Mouse (Mus musculus) intestine, embryonic 15.5 days (tissue): Measurements from ENCODE around the gene Ncoa3. TPM values are rescaled to one million over a fixed set of nuclear protein-coding genes. Genes with fewer than 3 reads are reported as not detected.
A peak's percentile ranks its signal among the peaks of the same experiment; 100 is the strongest.

Source experiments
- ATAC-seq: fragments of 200-750 bp; cut with Nextera tagmentation; 2 replicates; pipeline ENCODE4 v1.8.0; 2017; ENCODE audit warnings: moderate TSS enrichment, moderate library complexity
- H3K27ac ChIP-seq: fragments of 300-500 bp; sonication (generic); 2 replicates; pipeline ENCODE4 v1.5.1; 2015; ENCODE audit warnings: mild to moderate bottlenecking, inconsistent platforms
- H3K27me3 ChIP-seq: fragments of 300-500 bp; sonication (generic); replicated peaks from 2 replicates; pipeline ENCODE4 v1.6.1; 2015; ENCODE audit warnings: inconsistent platforms
- H3K36me3 ChIP-seq: fragments of 300-500 bp; sonication (generic); 2 replicates; pipeline ENCODE4 v1.6.1; 2015; ENCODE audit warnings: inconsistent platforms
- H3K4me1 ChIP-seq: fragments of 300-500 bp; sonication (generic); replicated peaks from 2 replicates; pipeline ENCODE4 v1.6.1; 2015; ENCODE audit warnings: inconsistent platforms
- H3K4me2 ChIP-seq: fragments of 300-500 bp; sonication (generic); replicated peaks from 2 replicates; pipeline ENCODE4 v1.6.1; 2015; ENCODE audit warnings: mild to moderate bottlenecking, inconsistent platforms
- H3K4me3 ChIP-seq: fragments of 300-500 bp; sonication (generic); replicated peaks from 2 replicates; pipeline ENCODE4 v1.5.1; 2015; ENCODE audit warnings: inconsistent platforms
- H3K9ac ChIP-seq: fragments of 300-500 bp; sonication (generic); 2 replicates; pipeline ENCODE4 v1.6.1; 2015; ENCODE audit warnings: inconsistent platforms
- H3K9me3 ChIP-seq: fragments of 300-500 bp; sonication (generic); 2 replicates; pipeline ENCODE4 v1.6.1; 2016; ENCODE audit warnings: inconsistent platforms
- WGBS: fragments of 180-500 bp; shearing (Covaris S2); methylation state at CpG from one replicate; pipeline ENCODE4 v1.1.7; 2015; 5-methylcytosine and 5-hydroxymethylcytosine counted together
- polyA plus RNA-seq: library from polyadenylated mRNA; unstranded; fragments of >200 nt; fragmentation: Nextera tagmentation; extraction: Ambion mirVana; gene quantifications from 2 replicates; pipeline ENCODE4 v1.2.1, GENCODE M21; 2015

The Ncoa3 gene
- polyA plus RNA-seq, 1 experiment from 2014 or later, result 10.8 TPM

GRCm38 (mm10) chr2:165996130-165996529 lies 3.7 kb downstream of the Ncoa3 start:
- no peak overlapping the region for H3K4me3 ChIP-seq
- 83% methylated on average over 4 of the region's 4 CpGs for WGBS
- peaks cover 14% of the 10 kb centered on the region; the same call in 1 of the 2 replicates for H3K4me1 ChIP-seq

GRCm38 (mm10) chr2:165997256-165997967 lies 5.0 kb downstream of the Ncoa3 start:
- H3K9me3 ChIP-seq, result no peaks in the 10 kb centered on the region
- WGBS, result 91% methylated on average over 8 of the region's 8 CpGs
- no peak for ATAC-seq
- no peak overlapping the region for H3K4me2 ChIP-seq
- peaks cover 14% of the 10 kb centered on the region; the same call in 1 of the 2 replicates for H3K4me1 ChIP-seq
- no peaks in the 10 kb centered on the region for H3K27me3 ChIP-seq
- no peak overlapping the region for H3K27ac ChIP-seq
- no peak overlapping the region for H3K4me3 ChIP-seq
- H3K9ac ChIP-seq, result no peak overlapping the region
- H3K36me3 ChIP-seq, result no peaks in the 10 kb centered on the region

More at GRCm38 (mm10) chr2:165996130-165996529, 3.7 kb downstream of the Ncoa3 start:
- Histone ChIP-seq H3K9me3 (no peaks in the 10 kb centered on the region), H3K27ac (no peak overlapping the region), H3K36me3 (no peaks in the 10 kb centered on the region), H3K4me2 (no peak overlapping the region), H3K27me3 (no peaks in the 10 kb centered on the region), H3K9ac (no peak overlapping the region)
- ATAC-seq, result no peak

GRCm38 (mm10) chr2:165998969-165999368 lies 6.5 kb downstream of the Ncoa3 start:
- WGBS, result 45% methylated on average over 4 of the region's 4 CpGs
- no peaks in the 10 kb centered on the region for H3K36me3 ChIP-seq
- H3K4me3 ChIP-seq, result no peak overlapping the region
- no peak overlapping the region for H3K9ac ChIP-seq
- no peaks in the 10 kb centered on the region for H3K27me3 ChIP-seq
- no peak overlapping the region for H3K27ac ChIP-seq
- H3K4me1 ChIP-seq, result peaks cover 8% of the 10 kb centered on the region; the same call in 1 of the 2 replicates
- H3K9me3 ChIP-seq, result no peaks in the 10 kb centered on the region
- no peak for ATAC-seq
- no peak overlapping the region for H3K4me2 ChIP-seq

GRCm38 (mm10) chr2:165999790-166000189 lies 7.4 kb downstream of the Ncoa3 start:
- no peak for ATAC-seq
- H3K4me3 ChIP-seq, result no peak overlapping the region
- no peak overlapping the region for H3K4me2 ChIP-seq
- H3K4me1 ChIP-seq, result peaks cover 7% of the 10 kb centered on the region; the same call in 1 of the 2 replicates
- H3K27ac ChIP-seq, result no peak overlapping the region
- no peaks in the 10 kb centered on the region for H3K27me3 ChIP-seq
- H3K36me3 ChIP-seq, result no peaks in the 10 kb centered on the region
- 21% methylated on average over 5 of the region's 5 CpGs for WGBS
- H3K9me3 ChIP-seq, result no peaks in the 10 kb centered on the region
- no peak overlapping the region for H3K9ac ChIP-seq

- peaks cover 7% of the 10 kb centered on the region; the same call in 1 of the 2 replicates for H3K4me1 ChIP-seq
- ATAC-seq, result no peak
- no peaks in the 10 kb centered on the region for H3K36me3 ChIP-seq
- WGBS, result 34% methylated on average over 5 of the region's 5 CpGs
- no peak overlapping the region for H3K4me2 ChIP-seq
- H3K27ac ChIP-seq, result no peak overlapping the region
- no peak overlapping the region for H3K4me3 ChIP-seq
- no peak overlapping the region for H3K9ac ChIP-seq
- H3K27me3 ChIP-seq, result no peaks in the 10 kb centered on the region
- no peaks in the 10 kb centered on the region for H3K9me3 ChIP-seq
Observed at GRCm38 (mm10) chr2:166000242-166000641, 7.8 kb downstream of the Ncoa3 start.

- 35% methylated on average over 5 of the region's 5 CpGs for WGBS
- Histone ChIP-seq H3K27me3 (no peaks in the 10 kb centered on the region), H3K36me3 (no peaks in the 10 kb centered on the region), H3K4me3 (no peak overlapping the region), H3K9me3 (no peaks in the 10 kb centered on the region), H3K4me1 (peaks cover 7% of the 10 kb centered on the region; the same call in 1 of the 2 replicates), H3K27ac (no peak overlapping the region), H3K4me2 (no peak overlapping the region), H3K9ac (no peak overlapping the region)
- ATAC-seq, result no peak
Observed at GRCm38 (mm10) chr2:166000769-166001168, 8.3 kb downstream of the Ncoa3 start.

- Histone ChIP-seq H3K4me1 (peaks cover 7% of the 10 kb centered on the region; the same call in 1 of the 2 replicates), H3K4me2 (no peak overlapping the region), H3K9ac (no peak overlapping the region), H3K4me3 (no peak overlapping the region), H3K27ac (no peak overlapping the region), H3K36me3 (no peaks in the 10 kb centered on the region), H3K9me3 (no peaks in the 10 kb centered on the region), H3K27me3 (no peaks in the 10 kb centered on the region)
- 55% methylated on average over 2 of the region's 2 CpGs for WGBS
- ATAC-seq, result no peak
Observed at GRCm38 (mm10) chr2:166001362-166001761, 8.9 kb downstream of the Ncoa3 start.

GRCm38 (mm10) chr2:166001768-166002167 lies 9.3 kb downstream of the Ncoa3 start:
- 62% methylated on average over 2 of the region's 2 CpGs for whole genome bisulfite sequencing
- no peak overlapping the region for H3K4me3 ChIP-seq
- H3K9me3 ChIP-seq, result no peaks in the 10 kb centered on the region
- no peaks in the 10 kb centered on the region for H3K36me3 ChIP-seq
- H3K9ac ChIP-seq, result no peak overlapping the region
- no peaks in the 10 kb centered on the region for H3K27me3 ChIP-seq
- H3K4me1 ChIP-seq, result peaks cover 8% of the 10 kb centered on the region; the same call in 1 of the 2 replicates
- no peak for ATAC-seq
- no peak overlapping the region for H3K27ac ChIP-seq
- no peak overlapping the region for H3K4me2 ChIP-seq

GRCm38 (mm10) chr2:166002429-166002828 lies 10.0 kb downstream of the Ncoa3 start:
- H3K4me2 ChIP-seq, result no peak overlapping the region
- H3K27ac ChIP-seq, result no peak overlapping the region
- H3K4me3 ChIP-seq, result no peak overlapping the region
- ATAC-seq, result no peak
- no peaks in the 10 kb centered on the region for H3K9me3 ChIP-seq
- no peaks in the 10 kb centered on the region for H3K36me3 ChIP-seq
- no peak overlapping the region for H3K9ac ChIP-seq
- peaks cover 12% of the 10 kb centered on the region; the same call in 1 of the 2 replicates for H3K4me1 ChIP-seq
- H3K27me3 ChIP-seq, result no peaks in the 10 kb centered on the region
- 60% methylated on average over 4 of the region's 4 CpGs for WGBS

- Histone ChIP-seq H3K27me3 (no peaks in the 10 kb centered on the region), H3K4me1 (peaks cover 13% of the 10 kb centered on the region), H3K9me3 (no peaks in the 10 kb centered on the region), H3K27ac (no peak overlapping the region), H3K9ac (no peak overlapping the region), H3K36me3 (no peaks in the 10 kb centered on the region), H3K4me2 (no peak overlapping the region), H3K4me3 (no peak overlapping the region)
- no peak for ATAC-seq
- WGBS, result 38% methylated on average over 1 of the region's 1 CpGs
Observed at GRCm38 (mm10) chr2:166003004-166003403, 10.6 kb downstream of the Ncoa3 start.

- H3K4me3 ChIP-seq, result no peak overlapping the region
- no peaks in the 10 kb centered on the region for H3K9me3 ChIP-seq
- WGBS, result 67% methylated on average over 6 of the region's 6 CpGs
- H3K9ac ChIP-seq, result no peak overlapping the region
- H3K4me2 ChIP-seq, result no peak overlapping the region
- no peak overlapping the region for H3K27ac ChIP-seq
- H3K27me3 ChIP-seq, result no peaks in the 10 kb centered on the region
- ATAC-seq, result peak; percentile 39; the same call in 1 of the 2 replicates
- peaks cover 30% of the 10 kb centered on the region for H3K4me1 ChIP-seq
- no peaks in the 10 kb centered on the region for H3K36me3 ChIP-seq
Observed at GRCm38 (mm10) chr2:166007046-166007445, 14.6 kb downstream of the Ncoa3 start.

- H3K36me3 ChIP-seq, result no peaks in the 10 kb centered on the region
- H3K4me1 ChIP-seq, result peaks cover 32% of the 10 kb centered on the region
- no peak overlapping the region for H3K9ac ChIP-seq
- H3K4me2 ChIP-seq, result no peak overlapping the region
- H3K27ac ChIP-seq, result no peak overlapping the region
- no peaks in the 10 kb centered on the region for H3K9me3 ChIP-seq
- H3K4me3 ChIP-seq, result no peak overlapping the region
- peak; percentile 35 for ATAC-seq
- H3K27me3 ChIP-seq, result no peaks in the 10 kb centered on the region
- WGBS, result 55% methylated on average over 8 of the region's 8 CpGs
Observed at GRCm38 (mm10) chr2:166008558-166009392, 16.3 kb downstream of the Ncoa3 start.
